Mouse (Mus musculus): Measurements from ENCODE around the gene Ppt2. TPM values are rescaled to one million over a fixed set of nuclear protein-coding genes. Genes with fewer than 3 reads are reported as not detected.

The Ppt2 gene
- polyA plus RNA-seq (2016; fragmentation: Nextera tagmentation; extraction: Ambion mirVana), result 21.3 and 23.8 TPM in 2 replicates

DNA sequence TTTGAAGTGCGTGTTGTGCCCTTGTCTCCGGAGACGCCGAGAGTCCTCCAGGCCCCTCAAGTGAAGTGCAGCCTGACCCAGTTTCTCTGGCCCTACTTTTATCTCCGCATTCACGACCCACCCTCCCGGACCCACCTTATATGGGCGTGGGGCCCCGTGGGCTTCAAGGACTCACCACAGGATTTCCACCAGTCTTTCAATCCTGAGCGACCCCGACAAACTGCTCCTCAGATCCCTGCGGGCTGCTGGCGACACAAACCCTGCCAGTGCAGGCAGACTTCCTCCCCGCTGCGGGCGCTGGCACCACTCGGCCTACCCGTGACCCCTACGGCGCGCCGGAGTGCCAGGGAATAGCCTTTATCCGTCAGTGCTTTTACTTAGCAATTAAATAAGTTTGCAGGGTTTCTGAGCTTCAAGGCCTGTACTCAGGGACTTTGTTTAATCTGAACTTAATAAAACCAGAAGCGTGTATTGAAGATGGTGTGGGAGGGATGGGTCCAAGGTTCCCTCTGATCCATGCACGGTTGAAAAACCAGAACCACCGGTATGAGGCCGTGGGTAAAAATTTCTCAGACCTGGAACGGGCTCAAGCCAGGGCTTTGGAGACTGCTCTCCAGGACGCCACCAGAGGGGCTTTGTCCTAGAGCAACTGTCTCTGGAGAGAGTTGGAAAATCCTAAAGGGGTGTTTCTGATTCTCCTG lies at the start of gene Ppt2:
Gene Ppt2 (minus strand): TSS at position 568 of the 701 bp plus-strand sequence.
- Histone ChIP-seq H3K4me1 (peaks cover 57% of the 10 kb centered on the region), H3K4me3 (peak within 1 kb of the TSS; percentile 58), H3K9me3 (no peaks in the 10 kb centered on the region), H3K27ac (replicated peaks) (peak within 1 kb of the TSS; percentile 88), H3K27me3 (peaks cover 35% of the 10 kb centered on the region), H3K36me3 (0 out of 2 replicates have a peak, but pooled peaks cover 5% of the 10 kb centered on the region), H3K9ac (replicated peaks) (peak within 1 kb of the TSS; percentile 68), H3K4me2 (replicated peaks) (peak within 1 kb of the TSS; percentile 91)
- ATAC-seq (ENCODE audit: low FRiP score, low read depth), result no peak
- WGBS, result 5% methylated on average over 29 of the region's 29 CpGs

- Histone ChIP-seq H3K4me2 (replicated peaks) (no peak overlapping the region), H3K27me3 (peaks cover 68% of the 10 kb centered on the region), H3K9me3 (no peaks in the 10 kb centered on the region), H3K4me3 (no peak overlapping the region), H3K4me1 (peaks cover 8% of the 10 kb centered on the region), H3K36me3 (no peaks in the 10 kb centered on the region), H3K9ac (replicated peaks) (no peak overlapping the region), H3K27ac (replicated peaks) (no peak overlapping the region)
- WGBS, result 79% methylated on average over 12 of the region's 12 CpGs
- ATAC-seq (ENCODE audit: low FRiP score, low read depth), result no peak
Measured at GRCm38 (mm10) chr17:34676671-34677070, 48.4 kb upstream of the Ppt2 start.

DNA sequence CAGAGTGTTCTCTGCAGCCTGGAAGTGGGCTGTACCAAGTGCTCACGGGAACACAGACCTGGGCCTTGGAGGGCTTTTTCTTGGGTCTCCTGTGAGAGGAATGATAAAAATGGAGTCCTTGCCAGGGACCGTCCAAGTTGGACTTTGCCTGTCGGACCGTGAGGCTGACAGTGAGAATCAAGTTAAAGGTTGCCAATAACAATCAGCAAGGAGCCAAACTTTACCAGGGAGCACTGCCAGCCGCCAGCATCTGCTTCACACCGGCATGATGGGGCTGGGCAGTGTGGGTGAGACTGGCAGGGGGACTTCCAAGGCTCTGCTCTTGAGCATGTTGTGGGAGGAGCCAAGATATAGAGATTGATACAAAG lies 47.8 kb upstream of the Ppt2 start:
- H3K4me3 ChIP-seq, result no peak overlapping the region
- H3K9me3 ChIP-seq, result no peaks in the 10 kb centered on the region
- H3K4me1 ChIP-seq, result peaks cover 14% of the 10 kb centered on the region
- no peaks in the 10 kb centered on the region for H3K36me3 ChIP-seq
- H3K9ac ChIP-seq (replicated peaks), result no peak overlapping the region
- no peak overlapping the region for H3K4me2 ChIP-seq (replicated peaks)
- ATAC-seq (ENCODE audit: low FRiP score, low read depth), result no peak
- peaks cover 74% of the 10 kb centered on the region for H3K27me3 ChIP-seq
- WGBS, result 84% methylated on average over 6 of the region's 6 CpGs
- H3K27ac ChIP-seq (replicated peaks), result no peak overlapping the region

DNA sequence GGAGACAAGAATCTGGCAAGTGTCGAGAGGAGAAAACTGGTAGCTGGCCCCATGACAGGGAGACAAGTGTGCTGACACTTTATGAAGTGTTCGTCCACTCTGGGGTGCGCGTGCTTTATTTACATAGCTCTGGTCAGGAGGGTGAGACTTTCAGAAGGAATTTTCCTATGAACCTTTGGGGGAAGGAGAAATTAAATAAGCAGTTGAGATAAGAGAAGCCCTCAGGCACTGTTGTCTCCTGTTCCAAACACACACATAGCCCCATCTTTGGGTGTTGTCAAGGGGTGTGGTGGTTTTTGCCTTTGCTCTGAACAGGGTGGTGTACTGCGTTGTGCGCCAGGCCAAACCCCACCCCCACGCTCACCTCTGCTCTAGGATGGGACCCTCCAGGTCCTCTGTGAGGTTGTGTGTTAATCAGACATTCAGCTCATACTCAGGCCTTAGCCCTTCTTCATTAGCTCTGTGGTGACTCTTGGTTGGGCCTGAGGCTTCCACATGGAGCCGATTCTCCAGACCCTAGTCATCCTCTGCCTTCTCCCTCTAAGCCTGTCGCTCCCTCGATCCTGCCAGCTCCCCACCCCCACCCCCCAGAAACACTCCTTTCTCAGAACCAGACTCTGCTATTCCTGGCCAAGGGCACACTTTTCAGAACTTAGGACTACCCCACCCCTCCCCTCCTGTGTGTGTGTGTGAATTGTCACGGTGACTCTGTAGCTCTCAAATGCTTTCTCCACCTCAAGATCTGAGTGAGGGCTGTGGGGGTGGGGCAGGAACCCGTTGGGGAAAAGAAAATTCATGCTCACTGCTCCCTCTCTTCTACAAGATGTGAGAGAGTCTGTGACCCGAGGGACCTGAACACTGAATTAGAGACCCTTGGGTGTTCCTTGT lies 47.1 kb upstream of the Ppt2 start:
- Histone ChIP-seq H3K36me3 (no peaks in the 10 kb centered on the region), H3K4me2 (replicated peaks) (no peak overlapping the region), H3K27ac (replicated peaks) (no peak overlapping the region), H3K4me1 (peaks cover 14% of the 10 kb centered on the region), H3K27me3 (peaks cover 79% of the 10 kb centered on the region), H3K9me3 (no peaks in the 10 kb centered on the region), H3K4me3 (no peak overlapping the region), H3K9ac (replicated peaks) (no peak overlapping the region)
- no peak for ATAC-seq (ENCODE audit: low FRiP score, low read depth)
- WGBS, result 75% methylated on average over 13 of the region's 13 CpGs

DNA sequence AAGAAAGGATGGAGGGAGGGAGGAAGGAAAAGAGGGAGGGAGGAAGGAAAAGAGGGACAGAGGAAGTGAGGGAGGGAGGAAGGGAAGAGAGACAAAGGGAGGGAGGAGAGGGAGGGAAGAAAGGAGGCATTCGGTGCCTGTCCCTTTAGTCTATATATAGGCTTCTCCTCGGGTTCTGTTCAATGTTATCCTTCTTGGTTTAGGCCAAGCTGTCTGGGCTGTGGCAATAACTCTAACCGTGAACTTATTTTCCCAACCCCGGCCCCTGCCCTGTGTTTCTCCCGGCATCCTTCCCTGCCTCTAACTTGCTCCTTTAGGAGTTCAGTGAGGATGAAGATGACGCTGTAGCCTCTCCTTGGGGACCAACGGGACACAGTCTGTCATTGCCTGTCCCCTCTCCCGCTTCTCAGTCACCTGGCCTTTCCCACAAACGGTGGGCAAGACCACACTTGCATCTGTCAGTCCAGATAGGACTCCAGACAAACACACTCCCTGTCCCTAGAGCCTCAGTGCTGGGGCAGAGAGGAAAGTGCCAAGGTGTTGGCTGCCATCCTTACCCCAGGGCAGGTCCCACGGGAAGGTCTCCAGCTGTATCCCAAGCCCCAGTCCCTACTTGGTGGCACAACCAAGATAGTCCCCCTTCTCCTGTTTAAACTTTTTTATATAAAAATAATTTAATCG lies 46.4 kb upstream of the Ppt2 start:
- ATAC-seq (ENCODE audit: low FRiP score, low read depth), result no peak
- Histone ChIP-seq H3K4me1 (peaks cover 14% of the 10 kb centered on the region), H3K4me2 (replicated peaks) (no peak overlapping the region), H3K4me3 (no peak overlapping the region), H3K36me3 (no peaks in the 10 kb centered on the region), H3K27me3 (peaks cover 79% of the 10 kb centered on the region), H3K27ac (replicated peaks) (no peak overlapping the region), H3K9me3 (no peaks in the 10 kb centered on the region), H3K9ac (replicated peaks) (no peak overlapping the region)
- WGBS, result 67% methylated on average over 11 of the region's 11 CpGs

DNA sequence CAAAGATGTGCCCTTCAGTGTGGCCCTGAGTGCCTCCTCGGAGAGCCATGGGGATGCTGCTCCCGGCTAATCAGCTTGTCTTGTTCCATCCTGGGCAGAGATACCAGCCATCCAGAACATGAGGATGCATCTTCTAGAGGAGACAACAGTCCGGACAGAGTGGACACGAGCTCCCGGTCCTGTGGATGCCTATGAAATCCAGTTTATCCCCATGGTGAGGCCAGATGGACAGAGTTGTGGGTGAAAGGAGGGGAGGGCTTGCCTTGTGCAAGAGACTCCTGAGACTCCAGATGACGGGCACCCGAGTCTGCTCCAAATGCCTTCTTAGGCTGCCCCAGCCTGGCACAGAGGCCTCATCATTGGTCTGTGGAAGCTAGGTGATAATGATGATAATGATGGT lies 44.8 kb upstream of the Ppt2 start:
- H3K4me3 ChIP-seq, result no peak overlapping the region
- no peak overlapping the region for H3K27ac ChIP-seq (replicated peaks)
- 86% methylated on average over 7 of the region's 7 CpGs for WGBS
- H3K9me3 ChIP-seq, result no peaks in the 10 kb centered on the region
- no peak overlapping the region for H3K9ac ChIP-seq (replicated peaks)
- H3K36me3 ChIP-seq, result no peaks in the 10 kb centered on the region
- ATAC-seq (ENCODE audit: low FRiP score, low read depth), result no peak
- peaks cover 14% of the 10 kb centered on the region for H3K4me1 ChIP-seq
- H3K4me2 ChIP-seq (replicated peaks), result no peak overlapping the region
- peaks cover 73% of the 10 kb centered on the region for H3K27me3 ChIP-seq

DNA sequence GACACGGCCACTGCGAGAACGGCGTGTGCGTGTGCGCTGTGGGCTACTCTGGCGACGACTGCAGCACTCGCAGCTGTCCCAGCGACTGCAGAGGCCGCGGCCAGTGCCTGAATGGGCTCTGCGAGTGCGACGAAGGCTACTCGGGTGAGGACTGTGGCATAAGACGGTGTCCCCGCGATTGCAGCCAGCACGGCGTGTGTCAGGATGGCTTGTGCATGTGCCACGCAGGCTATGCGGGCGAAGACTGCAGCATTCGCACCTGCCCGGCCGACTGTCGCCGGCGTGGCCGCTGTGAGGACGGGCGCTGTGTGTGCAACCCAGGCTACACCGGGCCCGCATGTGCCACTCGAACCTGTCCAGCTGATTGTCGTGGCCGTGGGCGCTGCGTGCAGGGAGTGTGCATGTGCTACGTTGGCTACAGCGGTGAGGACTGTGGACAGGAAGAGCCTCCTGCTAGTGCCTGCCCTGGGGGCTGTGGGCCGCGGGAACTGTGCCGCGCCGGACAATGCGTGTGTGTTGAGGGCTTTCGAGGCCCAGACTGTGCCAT lies 44.0 kb upstream of the Ppt2 start:
- H3K9me3 ChIP-seq, result no peaks in the 10 kb centered on the region
- peaks cover 68% of the 10 kb centered on the region for H3K27me3 ChIP-seq
- peak overlapping the region; percentile 37 for H3K4me3 ChIP-seq
- peaks cover 14% of the 10 kb centered on the region for H3K4me1 ChIP-seq
- WGBS, result 41% methylated on average over 49 of the region's 49 CpGs
- peak overlapping the region; percentile 8; the same call in 1 of the 2 replicates for H3K9ac ChIP-seq (replicated peaks)
- peak overlapping the region; percentile 56 for H3K4me2 ChIP-seq (replicated peaks)
- ATAC-seq (ENCODE audit: low FRiP score, low read depth), result no peak
- no peak overlapping the region for H3K27ac ChIP-seq (replicated peaks)
- no peaks in the 10 kb centered on the region for H3K36me3 ChIP-seq

GRCm38 (mm10) chr17:34671151-34672066 lies 43.1 kb upstream of the Ppt2 start:
- Histone ChIP-seq H3K4me2 (replicated peaks) (peak overlapping the region; percentile 56), H3K27me3 (peaks cover 68% of the 10 kb centered on the region), H3K36me3 (no peaks in the 10 kb centered on the region), H3K27ac (replicated peaks) (no peak overlapping the region), H3K9ac (replicated peaks) (peak overlapping the region; percentile 8), H3K4me1 (peaks cover 14% of the 10 kb centered on the region), H3K4me3 (peak overlapping the region; percentile 37), H3K9me3 (no peaks in the 10 kb centered on the region)
- ATAC-seq (ENCODE audit: low FRiP score, low read depth), result 0 out of 2 replicates have a peak, but pooled peaks have one; percentile 19
- 9% methylated on average over 93 of the region's 93 CpGs for WGBS

GRCm38 (mm10) chr17:34670235-34670634 lies 41.9 kb upstream of the Ppt2 start, which contains the start of gene Tnxb:
TSS of gene Tnxb (plus strand) at chr17:34670535.
- ATAC-seq (ENCODE audit: low FRiP score, low read depth), result no peak
- Histone ChIP-seq H3K4me2 (replicated peaks) (peak within 1 kb of the TSS; percentile 56), H3K27ac (replicated peaks) (no peak within 1 kb of the TSS), H3K9me3 (no peaks in the 10 kb centered on the region), H3K4me1 (peaks cover 14% of the 10 kb centered on the region), H3K4me3 (peak within 1 kb of the TSS; percentile 37), H3K9ac (replicated peaks) (peak within 1 kb of the TSS; percentile 8; the same call in 1 of the 2 replicates), H3K27me3 (peaks cover 63% of the 10 kb centered on the region), H3K36me3 (no peaks in the 10 kb centered on the region)
- 67% methylated on average over 7 of the region's 7 CpGs for WGBS

GRCm38 (mm10) chr17:34664472-34664871 lies 36.2 kb upstream of the Ppt2 start:
- WGBS, result 84% methylated on average over 7 of the region's 7 CpGs
- H3K9me3 ChIP-seq, result no peaks in the 10 kb centered on the region
- ATAC-seq (ENCODE audit: low FRiP score, low read depth), result no peak
- H3K4me1 ChIP-seq, result peaks cover 6% of the 10 kb centered on the region
- no peak overlapping the region for H3K4me3 ChIP-seq
- peaks cover 54% of the 10 kb centered on the region for H3K27me3 ChIP-seq
- H3K27ac ChIP-seq (replicated peaks), result no peak overlapping the region
- H3K4me2 ChIP-seq (replicated peaks), result no peak overlapping the region
- no peaks in the 10 kb centered on the region for H3K36me3 ChIP-seq
- H3K9ac ChIP-seq (replicated peaks), result no peak overlapping the region

DNA sequence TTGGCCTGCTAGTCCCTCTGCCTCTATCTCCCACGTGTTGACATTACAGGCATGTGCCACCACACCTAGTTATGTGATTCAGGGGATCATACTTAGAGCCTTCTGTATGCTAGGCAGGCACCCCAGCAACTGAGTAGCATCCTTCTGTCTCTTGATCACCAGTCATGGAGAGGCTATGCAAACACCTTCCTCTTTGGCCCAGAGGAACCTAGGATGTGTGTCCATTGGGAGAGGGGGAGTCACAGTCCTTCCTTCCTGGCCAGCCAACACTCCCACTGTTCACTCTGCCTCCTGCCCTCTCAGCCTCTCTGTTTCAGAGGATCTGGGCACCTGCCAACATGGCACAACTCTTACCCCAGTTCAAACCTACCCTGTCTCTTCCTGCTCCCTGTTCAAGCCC lies 35.2 kb upstream of the Ppt2 start:
- Histone ChIP-seq H3K9me3 (no peaks in the 10 kb centered on the region), H3K4me3 (no peak overlapping the region), H3K4me1 (peaks cover 6% of the 10 kb centered on the region), H3K27me3 (peaks cover 53% of the 10 kb centered on the region), H3K36me3 (no peaks in the 10 kb centered on the region), H3K27ac (replicated peaks) (no peak overlapping the region), H3K4me2 (replicated peaks) (no peak overlapping the region), H3K9ac (replicated peaks) (no peak overlapping the region)
- ATAC-seq (ENCODE audit: low FRiP score, low read depth), result no peak
- 42% methylated on average over 1 of the region's 1 CpGs for WGBS

Measured in midbrain, embryonic 12.5 days (tissue).